Mouse (Mus musculus) embryonic stem cell, embryonic (primary cell): ENCODE measurements around the gene Gimap8.

Experiments used
- CTCF ChIA-PET, 4 experiments: fragments of 300-600 bp in 2 of 4; fragments of 350-600 bp in 2 of 4; sonication (Branson Sonifier 250); formaldehyde crosslinking; loops; one replicate each; lab custom pipeline; 2022; ENCODE audit warnings: inconsistent platforms in 2 of 4; lab: Charles Lee
- POLR2A ChIA-PET, 4 experiments: fragments of 300-600 bp in 2 of 4; fragments of 350-600 bp in 2 of 4; sonication (Branson Sonifier 250); formaldehyde crosslinking; loops; one replicate each; lab custom pipeline; 2022; ENCODE audit warnings: antibody characterized with exemption in 4 of 4, inconsistent platforms in 1 of 4; lab: Charles Lee

Gimap8 gene

GRCm38 (mm10) chr6:48646995-48647394 is at the start of gene Gimap8:
TSS of gene Gimap8 (plus strand) at chr6:48647234.
- CTCF ChIA-PET, result interaction anchor here (0.6 to 3.4 kb wide), 39 partner anchors 9 to 1234 kb away, joined by 3 to 50 read pairs (median 4); partner anchors contain the start of genes Gimap3 (in 2 of the 4) and Atp6v0e2 (in 1 of the 4)
- POLR2A ChIA-PET, result interaction anchor here in 2 of 4 experiments (0.6 to 1.3 kb wide), 5 partner anchors 18 to 622 kb away, joined by 3 to 7 read pairs (median 4); partner anchors contain the start of gene Gimap3 (in 1 of the 2)

- CTCF ChIA-PET, result interaction anchor here in 1 of 4 experiments (1.1 kb wide), 1 partner anchor 20 kb away, joined by 3 read pairs; no protein-coding TSS in a partner anchor
- POLR2A ChIA-PET, result interaction anchor here in 3 of 4 experiments (1.1 to 3.2 kb wide), 8 partner anchors 11 to 161 kb away, joined by 3 to 15 read pairs (median 4); no protein-coding TSS in a partner anchor
Observed at GRCm38 (mm10) chr6:48600594-48600993, 46.4 kb upstream of the Gimap8 start.

- CTCF ChIA-PET, result interaction anchor here in 3 of 4 experiments (1.1 to 1.8 kb wide), 6 partner anchors 8 to 259 kb away, joined by 3 to 7 read pairs (median 3); partner anchors contain the start of genes Gm44965 (in 1 of the 3) and Repin1 (in 1 of the 3)
- POLR2A ChIA-PET, result interaction anchor here (0.5 to 3.5 kb wide), 18 partner anchors 8 to 766 kb away, joined by 3 to 18 read pairs (median 3); partner anchors contain the start of genes Fam221a (in 1 of the 4), Gm44965 (in 1 of the 4) and Repin1 (in 1 of the 4)
Observed at GRCm38 (mm10) chr6:48601271-48602079, 45.6 kb upstream of the Gimap8 start, which contains the start of gene Zfp775. TSS of gene Zfp775 (plus strand) at chr6:48602063.

- ChIA-PET POLR2A (interaction anchor here (0.5 to 3.5 kb wide), 14 partner anchors 9 to 765 kb away, joined by 3 to 18 read pairs (median 3); partner anchors contain the start of genes Fam221a (in 1 of the 4), Gm44965 (in 1 of the 4) and Repin1 (in 1 of the 4)), CTCF (interaction anchor here in 2 of 4 experiments (1.1 to 1.8 kb wide), 5 partner anchors 8 to 258 kb away, joined by 3 to 7 read pairs (median 3); partner anchors contain the start of genes Gm44965 (in 1 of the 2) and Repin1 (in 1 of the 2))
Observed at GRCm38 (mm10) chr6:48602080-48602741, 44.8 kb upstream of the Gimap8 start.

GRCm38 (mm10) chr6:48608124-48608523 is 38.9 kb upstream of the Gimap8 start:
- CTCF ChIA-PET, result no interaction called here
- POLR2A ChIA-PET, result interaction anchor here in 1 of 4 experiments (0.7 to 2.0 kb wide), 2 partner anchors 13 to 16 kb away, joined by 3 to 4 read pairs; no protein-coding TSS in a partner anchor

GRCm38 (mm10) chr6:48609512-48609911 is 37.5 kb upstream of the Gimap8 start:
- POLR2A ChIA-PET, result interaction anchor here in 1 of 4 experiments (2.0 kb wide), 1 partner anchor 14 kb away, joined by 4 read pairs; no protein-coding TSS in a partner anchor
- CTCF ChIA-PET, result no interaction called here

- POLR2A ChIA-PET, result interaction anchor here in 2 of 4 experiments (0.5 to 1.8 kb wide), 7 partner anchors 9 to 1210 kb away, joined by 3 to 8 read pairs (median 3); partner anchors contain the start of gene Lrrc61 (in 1 of the 2)
Observed at GRCm38 (mm10) chr6:48610657-48611056, 36.4 kb upstream of the Gimap8 start.

GRCm38 (mm10) chr6:48613464-48613863 is 33.6 kb upstream of the Gimap8 start:
- ChIA-PET POLR2A (no interaction called here), CTCF (interaction anchor here in 1 of 4 experiments (0.6 kb wide), 1 partner anchor 58 kb away, joined by 3 read pairs; no protein-coding TSS in a partner anchor)

More at GRCm38 (mm10) chr6:48610657-48611056, 36.4 kb upstream of the Gimap8 start:
- CTCF ChIA-PET, result interaction anchor here in 3 of 4 experiments (0.6 to 1.4 kb wide), 4 partner anchors 9 to 35 kb away, joined by 3 to 5 read pairs (median 3); partner anchors contain the start of gene AI854703 (in 1 of the 3)

GRCm38 (mm10) chr6:48614756-48615155 is 32.3 kb upstream of the Gimap8 start:
- CTCF ChIA-PET, result interaction anchor here in 1 of 4 experiments (0.6 kb wide), 1 partner anchor 35 kb away, joined by 3 read pairs; no protein-coding TSS in a partner anchor
- POLR2A ChIA-PET, result no interaction called here

- CTCF ChIA-PET, result interaction anchor here (0.5 to 1.8 kb wide), 16 partner anchors 9 to 613 kb away, joined by 3 to 8 read pairs (median 4); partner anchors contain the start of genes Atp6v0e2 (in 1 of the 4) and Gimap8 (in 1 of the 4)
- POLR2A ChIA-PET, result interaction anchor here in 3 of 4 experiments (0.7 to 3.9 kb wide), 17 partner anchors 9 to 224 kb away, joined by 3 to 18 read pairs (median 3); partner anchors contain the start of gene Zfp775 (in 2 of the 3)
Observed at GRCm38 (mm10) chr6:48620031-48620430, 27.0 kb upstream of the Gimap8 start.

GRCm38 (mm10) chr6:48622186-48622843 is 24.7 kb upstream of the Gimap8 start:
- ChIA-PET CTCF (interaction anchor here (0.6 to 1.1 kb wide), 5 partner anchors 24 to 411 kb away, joined by 3 to 5 read pairs (median 3); partner anchors contain the start of gene Atp6v0e2 (in 2 of the 4)), POLR2A (interaction anchor here in 3 of 4 experiments (1.0 to 1.9 kb wide), 7 partner anchors 10 to 118 kb away, joined by 3 to 10 read pairs (median 3); partner anchors contain the start of genes Zfp775 (in 2 of the 3), Gm44965 (in 1 of the 3) and Repin1 (in 1 of the 3))

GRCm38 (mm10) chr6:48623460-48623859 is 23.6 kb upstream of the Gimap8 start:
- ChIA-PET POLR2A (interaction anchor here in 2 of 4 experiments (1.1 to 1.4 kb wide), 4 partner anchors 15 to 119 kb away, joined by 3 to 4 read pairs (median 4); partner anchors contain the start of gene Zfp775 (in 1 of the 2)), CTCF (interaction anchor here in 2 of 4 experiments (0.6 to 1.2 kb wide), 2 partner anchors 30 to 67 kb away, joined by 3 read pairs; partner anchors contain the start of genes Gm44965 (in 1 of the 2) and Repin1 (in 1 of the 2))

- ChIA-PET CTCF (interaction anchor here (0.5 to 1.4 kb wide), 6 partner anchors 16 to 573 kb away, joined by 3 to 10 read pairs (median 3); no protein-coding TSS in a partner anchor), POLR2A (interaction anchor here in 2 of 4 experiments (0.7 to 1.6 kb wide), 5 partner anchors 8 to 89 kb away, joined by 3 to 4 read pairs (median 3); partner anchors contain the start of gene Atp6v0e2 (in 1 of the 2))
Observed at GRCm38 (mm10) chr6:48626464-48626863, 20.6 kb upstream of the Gimap8 start, which contains the start of gene AI854703. TSS of gene AI854703 (plus strand) at chr6:48626764.

- POLR2A ChIA-PET, result interaction anchor here in 3 of 4 experiments (0.6 to 1.6 kb wide), 7 partner anchors 9 to 231 kb away, joined by 3 to 4 read pairs (median 3); partner anchors contain the start of gene Atp6v0e2 (in 1 of the 3)
Observed at GRCm38 (mm10) chr6:48626984-48627383, 20.1 kb upstream of the Gimap8 start.

GRCm38 (mm10) chr6:48627511-48627924 is 19.5 kb upstream of the Gimap8 start:
- ChIA-PET POLR2A (interaction anchor here in 3 of 4 experiments (0.6 to 1.6 kb wide), 7 partner anchors 9 to 232 kb away, joined by 3 to 4 read pairs (median 3); partner anchors contain the start of gene Atp6v0e2 (in 1 of the 3)), CTCF (interaction anchor here in 2 of 4 experiments (0.6 to 1.4 kb wide), 4 partner anchors 18 to 557 kb away, joined by 3 to 5 read pairs (median 4); no protein-coding TSS in a partner anchor)

More at GRCm38 (mm10) chr6:48626984-48627383, 20.1 kb upstream of the Gimap8 start:
- CTCF ChIA-PET, result interaction anchor here in 3 of 4 experiments (0.7 to 1.4 kb wide), 6 partner anchors 16 to 574 kb away, joined by 3 to 5 read pairs (median 3); no protein-coding TSS in a partner anchor
